Mouse (Mus musculus) adrenal gland, postnatal 14 days (tissue): ENCODE data around the gene Snx29. TPM values are rescaled to one million over a fixed set of nuclear protein-coding genes. Genes with fewer than 3 reads are reported as not detected.
A peak's percentile ranks its signal among the peaks of the same experiment; 100 is the strongest.

ENCODE experiments used
- DNase-seq: peaks from one replicate; pipeline ENCODE4 v3.0.0; 2021; ENCODE audit warnings: mixed read lengths
- total RNA-seq: library from RNA; stranded (reverse); gene quantifications from 2 replicates; pipeline ENCODE4 v1.2.3, GENCODE M21; 2021

Gene Snx29
- total RNA-seq, 1 experiment from 2014 or later = 17.2 TPM

GRCm38 (mm10) chr16:11450626-11451025 lies 127.9 kb downstream of the Snx29 start:
- DNase-seq = no peak

GRCm38 (mm10) chr16:11454871-11455270 lies 132.2 kb downstream of the Snx29 start:
- no peak for DNase-seq

DNA sequence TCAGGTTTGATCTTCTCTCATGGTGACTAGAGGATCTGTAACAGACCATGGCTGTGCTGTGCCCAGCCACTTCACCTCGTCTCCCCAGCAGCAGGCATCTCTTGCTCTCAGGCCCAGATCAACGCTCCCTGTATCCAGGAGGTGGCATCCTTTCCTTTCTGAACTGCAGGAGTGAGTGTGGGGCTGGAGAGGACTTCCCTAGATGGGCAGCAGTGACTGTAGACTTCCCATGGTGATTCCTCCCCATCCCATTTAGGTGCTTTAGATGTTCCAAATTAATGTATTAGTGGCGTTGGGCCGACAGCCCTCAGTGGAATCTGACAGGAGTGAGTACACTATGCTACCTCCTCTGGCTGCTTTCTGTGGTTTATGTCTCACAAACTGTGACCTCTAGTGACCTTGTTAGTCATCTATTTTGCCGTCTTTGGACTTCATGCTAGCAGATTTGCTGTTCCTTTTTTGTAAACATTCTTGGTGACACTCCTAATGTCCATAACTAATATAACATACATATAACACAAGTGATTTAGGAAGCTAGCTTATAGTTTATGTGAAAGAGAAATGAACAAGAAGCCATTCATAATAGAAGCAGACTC lies 132.9 kb downstream of the Snx29 start:
- peak; percentile 23 for DNase-seq

DNA sequence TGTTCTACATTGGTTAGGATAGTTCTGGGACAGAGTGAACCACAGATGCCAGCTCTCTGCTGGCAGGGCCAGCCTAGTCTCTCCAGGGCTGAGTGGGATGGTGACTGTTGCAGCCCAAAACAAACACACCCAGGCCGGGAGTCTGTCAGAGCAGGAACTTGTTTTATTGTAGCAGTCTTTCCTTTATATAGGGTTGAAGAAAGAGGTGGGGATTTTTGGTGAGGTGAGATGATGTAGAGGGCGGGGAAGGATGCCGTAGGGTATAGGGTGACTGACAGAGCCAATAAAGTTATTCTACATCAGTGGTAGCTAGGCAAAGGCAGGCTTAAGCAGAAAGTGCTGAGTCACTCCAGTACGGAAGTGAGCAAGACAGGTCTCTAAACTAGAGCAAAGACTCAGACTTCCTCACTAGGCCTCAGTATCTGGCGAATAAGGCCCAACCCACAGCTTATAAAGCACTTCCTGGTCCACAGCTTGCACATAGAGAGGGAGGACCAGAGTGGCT lies 133.5 kb downstream of the Snx29 start:
- DNase-seq = no peak

DNA sequence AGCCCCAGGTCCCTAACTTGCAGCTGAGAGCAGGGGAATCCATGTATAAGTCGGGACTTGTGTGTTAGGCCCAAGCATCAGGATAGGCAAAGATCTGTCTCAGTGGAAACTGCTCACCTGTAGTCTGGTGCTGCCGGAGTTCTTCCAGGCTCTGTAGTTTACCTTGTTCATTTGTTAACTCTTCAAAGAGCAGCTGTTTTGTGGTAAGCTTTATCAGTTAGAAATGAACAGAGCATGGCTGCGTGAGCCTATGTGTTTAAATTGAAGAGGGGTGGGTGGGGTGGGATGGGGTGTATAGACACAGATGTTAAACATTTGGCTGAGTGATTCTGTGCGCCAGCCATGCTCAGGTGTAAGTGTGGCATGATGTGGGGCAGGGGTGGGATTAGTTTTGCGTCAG lies 134.4 kb downstream of the Snx29 start:
- no peak for DNase-seq

- DNase-seq = no peak
Observed at GRCm38 (mm10) chr16:11457609-11458350, 135.1 kb downstream of the Snx29 start.

GRCm38 (mm10) chr16:11460210-11460609 lies 137.5 kb downstream of the Snx29 start:
- no peak for DNase-seq

GRCm38 (mm10) chr16:11461612-11462011 lies 138.9 kb downstream of the Snx29 start:
- DNase-seq = peak; percentile 29

DNA sequence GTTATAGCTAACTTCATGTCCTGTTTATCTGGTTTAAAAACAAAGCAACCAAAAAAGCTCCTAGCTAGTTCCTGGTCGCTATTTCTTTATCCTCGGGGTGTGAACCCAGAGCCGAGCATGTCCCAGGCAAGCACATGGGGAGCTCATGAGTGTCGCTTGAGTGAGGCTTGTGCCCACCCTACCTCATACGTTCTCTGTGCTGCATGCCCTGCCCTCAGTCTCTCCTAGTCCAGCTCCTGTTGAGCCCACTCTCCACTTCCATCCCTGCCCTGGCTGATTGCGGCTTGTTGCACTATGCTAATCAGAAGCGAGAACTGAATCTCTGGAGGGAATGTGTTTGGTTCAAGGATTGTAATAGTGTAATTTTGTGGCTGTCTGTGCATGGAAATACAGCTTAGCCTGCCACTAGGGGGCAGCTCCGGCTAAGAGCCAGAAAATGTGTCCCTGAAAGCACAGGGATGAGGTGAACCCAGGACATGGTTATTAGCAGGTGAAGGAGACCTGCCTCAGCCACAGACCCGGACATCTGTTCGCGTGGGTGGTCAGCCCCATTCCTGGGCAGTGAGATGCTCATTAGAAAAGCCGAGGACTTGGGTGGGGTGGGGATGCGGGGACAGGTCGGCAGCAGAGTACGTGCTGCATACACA lies 145.9 kb downstream of the Snx29 start:
- peak; percentile 80 for DNase-seq

DNA sequence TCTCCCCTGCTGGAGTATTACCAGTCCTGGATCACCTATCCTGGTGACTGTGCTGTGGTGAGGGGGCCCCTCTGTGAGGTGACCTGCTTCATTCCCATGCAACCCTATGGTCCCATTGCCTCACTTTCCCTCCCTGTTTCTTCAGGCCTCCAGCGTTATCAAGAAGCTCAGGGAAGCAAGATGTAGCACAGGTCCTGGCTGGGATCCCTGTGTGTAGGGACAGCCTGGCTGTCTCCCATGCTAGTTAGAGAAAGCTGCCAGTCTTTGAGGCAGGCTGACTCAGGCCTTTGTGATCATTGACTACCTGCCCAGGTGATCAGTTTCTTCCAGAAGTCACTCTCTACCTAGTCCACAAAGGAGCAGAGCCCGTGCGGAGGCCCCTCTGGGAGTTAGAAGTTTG lies 146.8 kb downstream of the Snx29 start:
- no peak for DNase-seq

DNA sequence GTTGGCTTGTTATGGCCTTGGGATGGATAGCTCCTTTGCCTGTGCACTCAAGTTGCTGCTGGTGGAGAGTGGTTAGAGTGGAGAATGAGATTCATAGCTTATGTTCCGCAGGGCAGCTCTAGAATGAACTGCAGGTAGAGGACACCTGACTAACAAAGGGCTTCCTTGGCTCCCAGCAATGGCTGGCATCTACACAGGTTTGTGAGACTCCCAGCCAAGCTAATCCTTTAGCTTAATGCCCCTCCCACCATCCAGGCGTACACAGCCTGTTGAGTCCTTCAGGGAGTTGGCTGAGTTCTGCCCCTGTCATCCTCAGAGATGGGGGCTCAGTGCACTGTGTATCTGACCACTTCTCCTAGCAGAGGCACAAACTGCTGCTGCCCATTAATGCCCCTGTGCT lies 148.5 kb downstream of the Snx29 start:
- no peak for DNase-seq

DNA sequence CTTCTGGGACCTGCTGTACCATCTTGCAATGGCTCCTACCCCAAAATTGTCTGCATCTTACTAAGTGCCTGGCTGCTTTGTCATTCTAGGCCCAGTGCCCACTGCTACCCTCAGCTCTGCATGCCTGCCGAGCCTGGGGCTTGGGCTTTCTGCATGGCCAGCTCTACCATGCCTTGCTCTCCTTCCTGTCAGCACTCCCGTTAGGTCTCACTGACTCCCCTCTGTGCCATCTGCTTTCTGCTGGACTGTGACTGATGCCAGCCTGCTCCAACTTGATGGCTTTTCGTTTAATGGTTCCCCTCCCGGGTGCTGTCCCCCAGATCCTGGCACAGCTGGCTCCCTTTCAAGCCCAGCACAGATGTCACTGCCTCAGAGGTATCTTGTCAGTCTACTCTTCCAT lies 150.1 kb downstream of the Snx29 start:
- DNase-seq = no peak

DNA sequence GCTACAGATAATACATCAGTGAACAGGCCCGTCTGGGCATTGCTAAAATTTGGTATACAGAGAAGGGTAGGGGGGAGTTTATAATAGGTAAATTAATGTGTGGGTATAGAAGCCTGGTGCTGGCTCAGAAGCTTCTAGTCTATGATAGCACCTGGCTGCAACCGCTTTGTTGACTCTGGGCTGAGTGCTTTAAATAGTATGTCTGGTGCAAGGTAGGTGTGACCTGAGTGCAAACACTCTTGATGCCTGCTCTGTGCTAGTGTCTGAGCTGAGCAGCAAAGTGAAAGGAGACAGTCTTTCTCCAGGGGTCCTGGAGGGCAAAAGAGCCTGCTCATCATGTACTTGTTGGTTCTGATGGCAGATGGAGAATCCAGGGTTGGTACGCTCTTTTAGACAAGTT lies 150.8 kb downstream of the Snx29 start:
- DNase-seq = no peak

DNA sequence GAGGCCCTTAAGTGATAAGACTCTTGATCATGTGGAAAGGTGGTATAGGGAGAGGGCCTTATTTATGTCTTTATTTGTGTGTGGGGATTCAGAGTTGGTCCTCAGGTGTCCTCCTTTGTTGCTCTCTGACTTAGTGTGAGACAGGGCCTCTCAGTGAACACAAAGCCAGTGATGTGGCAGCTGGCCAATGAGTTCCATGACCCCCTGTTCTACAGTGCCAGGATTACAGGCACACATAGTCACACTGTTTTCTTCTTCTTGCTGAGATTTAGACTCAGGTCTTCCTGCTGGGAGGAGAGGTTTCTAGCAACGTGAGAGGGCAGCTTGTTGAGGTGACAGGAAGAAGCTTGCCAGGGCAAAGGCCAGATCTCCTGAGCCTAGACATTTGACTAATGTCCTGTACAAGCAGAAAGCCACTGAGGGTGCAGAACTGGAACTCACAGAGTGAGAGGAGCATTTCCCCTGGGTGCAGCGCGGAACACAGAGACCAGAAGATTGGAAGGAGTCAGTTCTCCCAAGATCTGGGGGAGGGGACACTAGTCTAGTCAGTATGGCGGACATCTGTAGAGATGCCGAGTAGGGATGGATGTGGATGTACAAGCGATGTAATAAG lies 151.3 kb downstream of the Snx29 start:
- no peak for DNase-seq

DNA sequence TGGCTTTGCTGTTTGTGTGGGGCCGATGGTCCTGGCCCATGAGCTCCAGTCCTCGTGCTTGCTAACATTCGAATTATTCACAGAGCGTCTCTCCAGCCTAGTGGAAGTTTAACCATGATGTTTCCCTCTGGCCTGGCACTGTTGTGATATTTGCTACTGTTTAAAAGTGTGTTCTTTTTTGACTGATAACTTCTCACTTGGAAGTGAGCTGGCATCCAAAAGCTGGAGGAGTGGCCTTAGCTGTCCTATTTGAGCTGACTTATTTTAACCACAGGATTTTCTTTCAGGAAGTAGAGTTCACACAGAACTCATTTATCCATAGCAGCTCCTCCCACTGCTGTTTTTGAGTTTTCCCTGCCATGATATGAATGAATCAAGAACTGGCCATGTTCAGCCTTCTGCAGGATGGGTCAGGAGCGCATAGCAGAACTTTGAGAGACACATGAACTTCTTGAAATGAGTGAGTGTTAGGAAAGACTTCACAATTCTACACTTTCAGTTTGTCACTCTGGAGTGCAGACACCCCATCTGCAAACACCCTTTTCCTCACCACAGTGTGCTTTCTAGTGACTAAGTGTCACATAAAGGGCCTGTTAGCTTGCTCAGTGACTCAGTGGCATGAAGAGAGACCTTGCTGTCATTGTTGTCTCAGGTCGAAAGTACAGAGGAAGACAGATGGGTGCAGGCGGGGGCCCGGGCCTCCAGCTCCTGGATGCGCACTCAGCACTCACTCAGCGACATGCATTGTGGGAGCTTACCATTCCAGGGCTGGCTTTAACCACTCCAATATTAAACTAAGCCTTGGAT lies 152.6 kb downstream of the Snx29 start:
- DNase-seq = no peak

- no peak for DNase-seq
Observed at GRCm38 (mm10) chr16:11476314-11476713, 153.6 kb downstream of the Snx29 start.

DNA sequence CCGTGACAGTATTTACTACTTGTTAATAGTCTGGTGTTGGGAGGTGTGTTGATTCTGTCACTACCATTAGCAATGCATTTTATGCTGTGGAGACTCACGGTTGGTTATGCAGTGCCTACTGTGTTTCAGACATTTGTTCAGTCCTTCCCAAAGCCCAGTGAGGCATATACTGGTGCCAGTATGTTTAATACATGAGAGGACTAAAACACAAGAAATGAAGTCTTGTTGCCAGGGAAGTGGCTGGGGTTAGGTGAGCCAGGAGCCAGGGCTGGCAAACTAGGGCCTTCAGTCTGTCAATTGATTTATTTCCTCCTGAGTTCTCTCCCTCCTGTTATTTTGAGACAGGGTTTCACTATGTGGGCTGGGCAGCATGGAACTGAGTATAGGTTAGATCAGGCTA lies 154.3 kb downstream of the Snx29 start:
- DNase-seq = no peak

DNA sequence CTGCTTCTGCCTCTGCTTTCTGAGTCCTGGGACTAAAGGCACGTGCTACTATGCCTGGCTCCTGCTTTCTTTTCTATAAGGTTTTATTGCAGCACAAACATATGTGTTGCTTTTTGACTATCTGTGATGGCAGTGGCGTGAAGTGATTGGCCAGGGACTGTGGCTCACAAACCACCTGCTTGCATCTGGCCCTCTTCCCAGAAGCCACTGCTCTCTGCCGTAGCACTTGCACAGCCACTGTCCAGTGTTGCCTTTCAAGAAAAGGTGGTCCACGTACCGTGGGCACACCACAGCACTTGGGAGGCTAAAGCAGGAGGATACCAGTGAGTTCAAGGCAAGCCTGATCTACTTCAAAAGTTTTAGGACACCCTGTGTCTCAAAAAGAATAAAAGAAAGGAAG lies 154.9 kb downstream of the Snx29 start:
- no peak for DNase-seq

DNA sequence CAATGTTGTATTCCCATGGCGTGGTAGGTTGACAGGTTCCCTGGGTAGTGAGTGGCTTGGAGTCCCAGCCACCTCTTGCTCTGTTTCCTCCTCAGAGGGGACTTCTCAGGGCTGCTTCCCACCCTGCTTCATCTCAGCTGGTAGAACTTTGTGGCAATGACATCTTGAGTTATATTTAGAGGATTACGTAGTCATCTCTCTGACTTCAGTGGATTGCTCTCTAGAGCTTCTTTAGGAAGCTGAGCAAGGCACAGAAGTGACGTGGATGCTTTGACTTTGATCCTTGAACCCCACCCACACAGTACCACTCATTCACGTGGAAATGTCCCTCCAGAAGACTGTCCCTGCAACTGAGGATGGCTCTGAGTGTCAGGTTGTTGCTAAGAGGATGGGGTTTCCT lies 156.9 kb downstream of the Snx29 start:
- DNase-seq = no peak

- no peak for DNase-seq
Observed at GRCm38 (mm10) chr16:11482189-11482588, 159.5 kb downstream of the Snx29 start.

DNA sequence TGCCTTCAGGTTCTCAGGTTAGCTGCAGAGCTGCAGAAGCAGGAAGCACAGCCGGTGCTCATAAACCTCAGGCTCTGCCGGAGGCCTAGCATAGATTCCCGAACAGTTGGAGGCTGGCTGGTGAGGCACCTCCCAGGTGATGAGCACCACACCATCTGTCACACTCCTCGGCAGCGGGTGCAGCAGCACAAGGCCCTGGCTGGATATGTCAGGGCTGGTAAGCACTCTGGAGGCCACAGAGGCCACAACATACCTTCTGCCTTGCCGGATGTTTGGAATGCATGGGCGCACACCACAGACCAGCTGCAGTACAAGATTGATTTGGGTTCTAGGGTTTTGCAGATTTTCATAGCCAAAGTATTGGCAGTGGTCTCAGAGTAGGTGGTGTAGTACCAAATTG lies 172.2 kb downstream of the Snx29 start:
- no peak for DNase-seq

DNA sequence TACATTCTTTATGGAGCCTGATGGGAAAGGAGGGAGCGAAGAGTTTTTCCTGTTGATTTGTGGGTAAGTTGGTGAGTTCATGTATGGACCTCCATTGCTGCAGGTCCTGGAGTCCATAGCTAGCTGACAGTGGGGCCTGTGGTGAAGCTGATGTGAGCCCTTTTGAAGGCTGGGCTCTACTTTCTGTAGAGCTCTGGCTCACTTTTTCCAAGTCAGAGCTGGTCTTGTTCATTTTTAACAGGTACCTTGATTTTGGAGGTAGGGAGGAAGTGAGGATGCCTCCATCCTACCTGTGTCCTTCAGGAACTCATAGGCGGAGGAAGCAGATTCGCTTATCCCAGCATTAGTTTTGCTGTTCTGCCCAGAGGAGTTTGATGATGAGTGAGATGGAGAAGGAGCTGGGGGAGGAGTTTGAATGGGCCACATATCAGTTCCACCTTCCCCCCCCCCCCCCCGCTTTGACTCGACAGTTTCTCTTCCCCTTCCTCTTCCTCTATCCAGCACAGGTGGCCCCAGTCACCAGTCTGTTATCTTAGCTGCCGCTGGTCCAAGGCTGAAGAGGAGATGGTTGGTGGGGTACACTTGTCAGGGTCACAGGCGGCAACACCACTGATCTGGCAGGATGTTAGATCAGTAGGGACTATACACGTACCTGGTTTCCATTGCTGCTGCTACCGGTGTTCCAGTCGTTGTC lies 173.4 kb downstream of the Snx29 start:
- no peak for DNase-seq
